Mouse (Mus musculus) layer of hippocampus, adult 8-10 months (tissue): Measurements from ENCODE around the gene Bad. TPM values are rescaled to one million over a fixed set of nuclear protein-coding genes. Genes with fewer than 3 reads are reported as not detected.
A peak's percentile ranks its signal among the peaks of the same experiment; 100 is the strongest.

Source experiments
- DNase-seq, 2 experiments: peaks; one replicate each; pipeline ENCODE4 v3.0.0; 2022; ENCODE audit warnings: low spot score in 2 of 2
- total RNA-seq, 4 experiments: library from RNA; stranded (reverse); gene quantifications; 2 replicates each; pipeline ENCODE4 v1.2.4; 2022

Gene Bad
- total RNA-seq, 4 experiments from 2014 or later, result 32.5 to 39.8 (median 37.3) TPM

- no peak for DNase-seq
Observed at GRCm38 (mm10) chr19:6914540-6914939, 27.1 kb upstream of the Bad start.

GRCm38 (mm10) chr19:6915276-6915675 lies 26.4 kb upstream of the Bad start:
- no peak for DNase-seq

GRCm38 (mm10) chr19:6916496-6916895 lies 25.2 kb upstream of the Bad start:
- no peak for DNase-seq

GRCm38 (mm10) chr19:6918321-6918720 lies 23.3 kb upstream of the Bad start:
- DNase-seq, result no peak

DNA sequence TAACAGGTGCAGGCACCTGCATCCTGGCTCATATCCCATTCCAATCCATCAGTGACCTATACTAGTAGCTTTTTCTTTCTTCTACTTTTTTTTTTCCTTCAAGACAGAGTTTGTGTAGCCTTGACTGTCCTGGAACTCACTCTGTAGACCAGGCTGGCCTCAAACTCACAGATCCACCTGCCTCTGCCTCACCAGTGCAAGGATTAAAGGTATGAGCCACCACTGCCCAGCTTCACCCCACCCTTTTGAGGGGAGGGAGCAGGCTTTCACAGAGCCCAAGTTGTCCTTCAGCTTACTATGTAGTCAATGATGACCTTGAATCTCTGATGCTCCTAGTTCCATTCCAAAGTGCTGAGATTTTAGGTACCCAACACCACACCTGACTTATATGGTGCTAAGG lies 22.2 kb upstream of the Bad start:
- no peak for DNase-seq

DNA sequence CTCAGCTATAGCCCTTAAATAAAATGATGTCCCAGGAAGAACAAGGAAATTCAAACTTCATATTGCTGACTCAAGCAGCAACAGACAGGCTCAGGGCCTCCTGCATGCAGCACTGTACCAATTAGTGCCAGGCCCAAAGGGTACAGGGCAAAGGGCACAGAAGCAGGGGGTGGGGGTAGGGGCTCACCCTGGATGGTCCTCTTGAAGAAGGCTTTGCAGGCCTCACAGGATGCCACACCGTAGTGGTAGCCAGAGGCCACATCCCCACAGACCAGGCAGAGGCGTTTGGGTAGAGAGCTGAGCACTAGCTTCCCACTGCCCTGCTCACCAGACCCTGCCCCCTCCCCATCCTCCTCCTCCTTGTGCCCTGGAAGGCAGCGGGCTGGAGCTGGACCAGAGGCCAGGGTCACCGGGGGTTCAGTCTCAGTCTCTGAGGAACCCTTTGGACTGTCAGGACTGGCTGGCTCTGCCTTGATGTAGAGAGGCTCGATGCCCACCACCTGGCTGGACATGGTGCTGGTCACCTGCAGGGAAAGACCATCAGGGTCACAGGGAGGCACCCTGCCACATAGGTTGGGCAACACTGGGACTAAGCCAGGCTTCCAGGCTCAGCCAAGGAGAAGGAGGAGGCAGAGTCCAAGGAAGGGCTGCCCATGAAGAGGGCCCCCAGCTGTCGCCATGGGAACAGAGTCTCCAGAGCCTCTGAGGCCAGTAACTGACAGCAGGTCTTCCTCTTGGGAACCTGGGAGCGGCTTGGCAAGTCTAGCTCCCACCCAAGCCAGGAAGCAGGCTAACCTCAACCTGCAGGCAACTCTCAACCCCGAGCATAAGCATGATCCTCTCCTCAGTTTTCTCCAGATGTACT lies 21.6 kb upstream of the Bad start:
- no peak for DNase-seq

- no peak for DNase-seq
Observed at GRCm38 (mm10) chr19:6920741-6921636, 20.7 kb upstream of the Bad start.

GRCm38 (mm10) chr19:6921647-6922567 lies 19.8 kb upstream of the Bad start, which contains the start of gene Esrra:
TSS of gene Esrra (minus strand) at chr19:6921813.
- peak; percentile 100 for DNase-seq

DNA sequence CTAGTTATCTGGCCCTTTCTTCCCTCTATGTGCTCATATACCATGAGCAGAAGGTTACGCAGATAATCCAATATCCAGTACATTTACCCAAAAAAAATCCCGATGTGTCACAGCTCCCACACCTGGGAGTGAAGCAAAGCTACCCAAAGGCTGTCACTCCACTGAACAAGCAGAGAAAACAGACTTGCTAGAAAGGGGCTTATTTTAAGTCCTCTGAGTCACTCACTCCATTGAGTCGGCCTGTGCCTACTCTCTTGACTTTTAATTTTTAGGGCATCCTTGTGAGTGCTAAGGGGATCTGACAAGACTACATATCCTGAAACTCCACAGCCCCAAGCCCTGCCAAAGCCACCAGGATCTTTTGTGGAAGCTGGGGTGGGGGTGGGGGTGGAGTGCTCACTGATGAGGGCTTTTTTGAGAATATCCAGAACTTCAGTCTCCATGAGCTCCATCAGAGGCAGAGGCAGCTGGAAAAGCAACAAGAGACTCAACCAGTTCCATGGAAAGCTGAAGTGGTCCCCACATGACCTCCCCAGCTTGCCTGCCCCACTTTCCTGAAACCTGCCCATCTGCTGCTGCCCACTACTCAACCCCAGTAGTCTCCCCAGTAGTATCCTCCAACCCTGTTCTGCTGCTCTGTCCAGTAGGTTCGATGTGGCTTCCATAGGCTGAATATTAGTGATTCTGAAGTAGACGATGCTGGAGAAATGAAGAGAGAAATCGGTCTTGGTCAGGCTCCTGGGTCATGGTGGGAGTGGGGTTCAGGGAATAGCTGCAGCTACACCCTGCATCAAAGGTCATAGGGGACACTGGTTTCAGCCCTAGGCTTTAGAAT lies 18.5 kb upstream of the Bad start:
- no peak for DNase-seq

DNA sequence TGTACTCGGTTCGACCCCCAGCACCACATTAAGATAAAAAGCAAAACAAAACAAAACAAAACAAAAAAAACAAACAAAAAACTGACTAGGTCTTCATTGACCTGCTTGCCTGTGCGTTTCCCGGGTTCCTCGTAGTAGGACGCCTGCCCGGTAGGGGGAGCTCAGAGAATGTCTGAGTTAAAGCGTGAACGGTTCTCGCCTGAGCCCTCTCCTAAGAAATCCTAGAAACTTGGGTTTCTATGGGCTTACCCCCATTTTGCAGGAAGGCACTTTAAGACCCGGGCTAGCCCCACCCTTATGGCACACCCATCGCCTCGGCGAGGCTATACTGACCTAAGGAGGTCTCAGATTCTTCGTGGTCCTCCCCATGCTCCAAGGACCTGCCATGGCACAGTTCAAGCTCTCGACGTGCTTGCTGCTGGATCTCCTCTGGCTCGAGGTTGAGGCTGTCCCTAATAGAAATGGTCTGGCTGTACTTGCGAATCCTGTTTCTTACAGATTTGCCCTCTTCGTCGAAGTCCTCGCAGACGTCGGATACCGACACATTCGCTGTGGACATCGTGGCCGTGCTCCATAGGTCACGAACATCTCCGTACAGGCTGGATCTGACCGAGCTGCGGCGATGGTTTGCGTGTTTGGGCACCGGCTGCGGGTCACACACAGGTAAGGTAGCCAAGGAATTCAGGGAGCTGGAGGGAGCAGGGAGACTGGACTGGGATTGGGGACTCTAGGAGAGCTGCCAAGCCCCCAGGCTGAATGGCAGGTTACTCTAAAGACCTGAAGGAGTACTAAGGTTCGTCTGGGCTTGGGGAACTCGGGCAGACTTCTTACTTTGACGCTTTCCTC lies 17.0 kb upstream of the Bad start:
- peak in 1 of 2 experiments; percentile 91 for DNase-seq

DNA sequence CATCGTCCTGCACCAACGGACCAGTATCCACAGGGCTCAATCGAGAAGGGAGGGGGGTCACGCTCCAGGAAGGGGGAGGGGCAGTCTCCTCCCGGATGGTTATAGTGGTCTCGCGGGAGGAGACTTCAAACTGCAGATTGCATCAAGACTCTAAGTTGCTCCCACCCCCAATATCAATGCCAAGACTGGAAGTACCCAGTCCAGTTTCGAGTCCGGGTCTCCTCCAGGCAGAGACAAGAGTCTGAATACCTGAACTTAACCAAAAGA lies 16.4 kb upstream of the Bad start, which contains the start of gene Catsperz:
Gene Catsperz (minus strand): TSS at position 74 of the 267 bp plus-strand sequence.
- DNase-seq, result no peak

DNA sequence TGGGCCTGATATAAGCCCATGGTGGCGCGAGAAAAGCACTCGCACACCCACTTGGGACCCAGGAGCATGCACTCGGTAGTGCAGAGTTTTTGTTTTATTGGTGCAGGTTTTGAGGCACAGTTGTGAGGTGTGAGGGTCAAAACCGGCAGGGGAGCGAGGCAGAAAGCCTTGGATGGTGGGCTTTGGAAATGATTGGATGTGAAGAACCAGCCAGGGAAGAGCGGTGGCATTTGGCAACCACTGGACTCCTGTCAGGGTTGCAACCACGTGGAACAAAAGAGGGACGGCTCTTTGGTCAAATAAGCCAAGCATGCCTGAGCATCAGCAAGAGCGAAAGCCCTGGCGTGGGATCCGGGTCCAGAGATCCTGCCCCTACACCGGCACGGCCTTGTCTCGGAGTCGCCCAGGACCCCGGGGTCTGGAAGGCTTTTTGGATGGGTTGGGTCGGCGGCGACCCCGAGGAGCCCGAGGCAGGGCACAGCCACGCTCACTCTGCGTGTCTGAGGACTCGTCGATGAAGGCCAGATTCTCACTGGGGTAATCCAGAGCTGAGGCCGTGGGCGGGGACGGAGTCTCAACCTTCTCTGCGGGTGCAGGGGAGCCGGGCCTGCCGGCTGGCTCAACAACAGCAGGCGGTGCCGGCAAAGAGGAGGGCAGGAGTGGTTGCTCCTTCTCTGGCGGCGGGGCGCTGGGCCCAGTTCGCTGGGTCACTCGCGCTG lies 15.9 kb upstream of the Bad start:
- no peak for DNase-seq

DNA sequence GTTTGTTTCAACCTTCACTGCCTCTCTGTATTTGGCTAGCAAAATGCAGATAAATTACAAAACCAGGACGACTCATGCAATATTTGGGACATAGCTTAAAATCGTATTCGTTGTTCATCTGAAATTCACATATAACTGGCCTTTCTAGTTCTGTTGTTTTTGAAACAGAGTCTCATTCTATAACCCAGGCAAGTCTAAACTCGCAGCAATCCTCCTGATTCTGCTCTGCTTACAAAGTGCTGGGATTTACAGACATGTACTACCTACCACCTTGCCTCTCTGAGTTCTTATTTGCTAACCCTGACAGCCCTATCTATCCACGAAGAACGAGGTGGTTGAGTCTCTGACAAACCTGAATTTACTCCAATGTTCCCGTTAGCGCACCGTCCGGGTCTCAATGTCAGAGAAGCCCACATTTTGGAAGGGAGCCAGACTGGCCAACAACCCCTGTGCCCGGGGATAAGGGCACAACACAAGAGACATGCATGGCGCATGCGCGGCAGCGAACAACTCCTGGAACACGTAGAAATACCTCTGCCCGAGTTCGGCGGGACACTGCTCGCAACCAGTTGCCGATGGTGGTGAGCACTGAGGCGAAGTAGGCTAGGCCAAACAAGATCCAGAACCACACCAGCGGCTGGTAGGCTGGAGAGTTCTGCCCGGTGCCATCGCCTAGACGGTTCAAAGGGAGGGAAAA lies 15.0 kb upstream of the Bad start:
- DNase-seq, result no peak

GRCm38 (mm10) chr19:6928080-6928479 lies 13.6 kb upstream of the Bad start:
- DNase-seq, result no peak

DNA sequence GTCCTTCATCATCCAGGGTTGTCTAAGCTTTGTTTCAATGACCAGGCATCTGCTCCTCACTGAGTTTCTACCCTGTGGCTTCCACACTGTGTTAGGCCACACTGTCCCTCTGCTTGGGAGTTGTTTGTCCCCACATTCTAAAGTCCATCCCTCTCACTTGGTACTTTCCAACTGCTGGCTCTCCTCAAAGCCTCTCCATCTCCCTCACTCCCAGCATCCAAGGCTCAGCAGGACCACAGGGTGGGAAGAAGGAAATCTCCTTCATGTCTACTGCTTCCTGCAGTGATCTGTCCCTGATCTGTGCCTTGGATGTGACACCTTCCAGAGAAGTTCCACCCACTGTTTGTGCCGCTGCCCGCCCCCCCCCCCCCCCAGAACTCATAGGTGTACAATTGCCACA lies 10.7 kb upstream of the Bad start:
- no peak for DNase-seq

GRCm38 (mm10) chr19:6932018-6932417 lies 9.6 kb upstream of the Bad start:
- DNase-seq, result no peak

DNA sequence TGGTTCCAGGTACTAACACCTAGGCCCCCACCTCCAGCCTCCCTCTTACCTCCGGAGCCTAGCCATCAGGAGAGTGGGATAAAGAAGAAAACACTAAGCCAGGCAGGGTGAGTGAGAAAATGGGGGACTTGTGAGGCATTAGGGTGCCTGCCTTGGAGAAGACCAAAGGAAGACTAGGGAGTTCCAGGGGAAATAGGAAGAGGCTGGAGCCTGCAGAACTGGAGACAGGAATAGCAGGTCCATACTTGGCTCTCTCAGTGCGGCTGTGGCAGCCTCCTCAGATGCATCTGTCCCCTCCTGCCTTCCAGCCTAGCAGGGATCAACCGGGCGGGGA lies 8.6 kb upstream of the Bad start:
- DNase-seq, result no peak

GRCm38 (mm10) chr19:6933436-6934194 lies 8.0 kb upstream of the Bad start:
- no peak for DNase-seq
